Mouse (Mus musculus) MN1 (cell line): Measurements from ENCODE around the gene Gm13420.

Experiments used
- DNase-seq: peaks from one replicate; pipeline ENCODE4 v3.0.0-alpha.2; 2016; ENCODE audit warnings: low spot score

The Gm13420 gene

GRCm38 (mm10) chr2:29701393-29701792 lies 50.1 kb downstream of the Gm13420 start:
- no peak for DNase-seq

GRCm38 (mm10) chr2:29700898-29701297 lies 50.6 kb downstream of the Gm13420 start:
- DNase-seq = no peak

GRCm38 (mm10) chr2:29698421-29699290 lies 52.8 kb downstream of the Gm13420 start:
- no peak for DNase-seq

- DNase-seq = no peak
Measured at GRCm38 (mm10) chr2:29696207-29696800, 55.2 kb downstream of the Gm13420 start.
